Mouse (Mus musculus) lung, postnatal 0 days (tissue): ENCODE data around the gene Rbms1.

Experiments used
- CTCF ChIP-seq: IDR thresholded peaks from 2 replicates; pipeline ENCODE4 v1.5.1; 2016; ENCODE audit warnings: antibody characterized with exemption, mild to moderate bottlenecking
- EP300 ChIP-seq: IDR thresholded peaks from 2 replicates; pipeline ENCODE4 v1.6.1; 2016; ENCODE audit warnings: antibody characterized with exemption, mild to moderate bottlenecking, control low read depth

GRCm38 (mm10) chr2:60826406-60827151, 136.4 kb downstream of the Rbms1 start:
- TF ChIP-seq CTCF, result no peak
- no peak for TF ChIP-seq EP300
